Mouse (Mus musculus): ENCODE data around the gene Olfr776. TPM values are rescaled to one million over a fixed set of nuclear protein-coding genes. Genes with fewer than 3 reads are reported as not detected.

Gene Olfr776
- not detected for polyA plus RNA-seq (2014; fragmentation: Illumina TruSeq; extraction: RNeasy Lipid Tissue Mini Kit (QIAGEN cat#74804); ENCODE audit: low read depth, low replicate concordance)

GRCm38 (mm10) chr10:129258827-129259226, at the start of gene Olfr776:
Olfr776 (plus strand) TSS chr10:129259127.

GRCm38 (mm10) chr10:129235904-129236303, 23.0 kb upstream of the Olfr776 start, which contains the start of gene Olfr774:
Olfr774 (plus strand) TSS chr10:129236204.

DNA sequence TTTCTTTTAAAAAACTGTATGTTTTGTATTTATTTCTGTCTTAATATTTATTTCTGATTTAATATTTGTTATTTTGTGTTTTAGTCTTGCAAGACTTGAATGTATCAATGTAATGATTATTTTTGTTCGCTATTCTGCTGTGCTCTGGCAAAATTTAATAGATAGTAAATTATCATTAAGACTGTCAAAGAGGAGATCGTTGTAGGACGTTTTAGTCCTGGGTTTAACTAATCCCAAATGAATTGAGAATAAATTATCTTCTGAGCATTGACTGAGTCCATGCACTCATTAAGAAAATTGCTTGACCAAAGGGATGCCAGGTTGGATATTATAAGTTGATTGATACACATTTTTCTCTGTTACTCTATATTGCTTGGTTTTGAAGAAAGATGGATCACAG, 10.8 kb upstream of the Olfr776 start, which contains the start of gene Olfr775:
Gene Olfr775, plus strand, starts transcription at position 301 of the 400 bp plus-strand sequence.

DNA sequence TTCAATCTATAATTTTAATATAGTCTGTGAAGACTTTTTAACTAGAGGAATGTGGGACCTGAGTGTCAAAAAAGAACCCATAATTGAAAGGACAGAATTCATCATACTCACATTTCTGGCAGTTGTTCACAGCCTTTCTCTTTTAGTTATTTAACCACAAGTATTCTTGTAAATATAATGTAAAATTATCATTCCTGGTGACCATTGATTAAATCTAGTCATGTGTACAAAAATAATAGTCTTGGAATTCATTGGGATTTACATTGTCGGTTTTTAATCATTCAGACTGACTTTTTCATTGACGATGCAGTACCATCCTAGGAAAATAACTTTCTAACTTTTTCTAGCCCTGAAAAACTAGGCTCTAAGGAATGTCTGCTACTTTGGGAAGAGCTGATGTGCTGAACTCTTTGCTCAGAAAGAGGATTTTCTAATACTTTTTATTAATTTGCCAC, 12.2 kb downstream of the Olfr776 start, which contains the start of gene Olfr777:
Gene Olfr777, minus strand, starts transcription at position 405 of the 455 bp plus-strand sequence.

Other genes with a start within 250 kb of the Olfr776 start
- not detected for gene Olfr763, start 248.3 kb upstream of the Olfr776 start, polyA plus RNA-seq (2014; fragmentation: Illumina TruSeq; extraction: RNeasy Lipid Tissue Mini Kit (QIAGEN cat#74804); ENCODE audit: low read depth, low replicate concordance)
- gene Olfr764-ps1, start 219.2 kb upstream of the Olfr776 start, polyA plus RNA-seq (2014; fragmentation: Illumina TruSeq; extraction: RNeasy Lipid Tissue Mini Kit (QIAGEN cat#74804); ENCODE audit: low read depth, low replicate concordance) = not detected
- not detected for gene Olfr765, start 209.1 kb upstream of the Olfr776 start, polyA plus RNA-seq (2014; fragmentation: Illumina TruSeq; extraction: RNeasy Lipid Tissue Mini Kit (QIAGEN cat#74804); ENCODE audit: low read depth, low replicate concordance)
- gene Olfr766-ps1, start 190.2 kb upstream of the Olfr776 start, polyA plus RNA-seq (2014; fragmentation: Illumina TruSeq; extraction: RNeasy Lipid Tissue Mini Kit (QIAGEN cat#74804); ENCODE audit: low read depth, low replicate concordance) = not detected
- not detected for gene Olfr767, start 176.2 kb upstream of the Olfr776 start, polyA plus RNA-seq (2014; fragmentation: Illumina TruSeq; extraction: RNeasy Lipid Tissue Mini Kit (QIAGEN cat#74804); ENCODE audit: low read depth, low replicate concordance)
- not detected for gene Olfr768, start 159.8 kb upstream of the Olfr776 start, polyA plus RNA-seq (2014; fragmentation: Illumina TruSeq; extraction: RNeasy Lipid Tissue Mini Kit (QIAGEN cat#74804); ENCODE audit: low read depth, low replicate concordance)
- gene Olfr769, start 141.3 kb upstream of the Olfr776 start, polyA plus RNA-seq (2014; fragmentation: Illumina TruSeq; extraction: RNeasy Lipid Tissue Mini Kit (QIAGEN cat#74804); ENCODE audit: low read depth, low replicate concordance) = not detected
- gene Olfr770, start 120.1 kb upstream of the Olfr776 start, polyA plus RNA-seq (2014; fragmentation: Illumina TruSeq; extraction: RNeasy Lipid Tissue Mini Kit (QIAGEN cat#74804); ENCODE audit: low read depth, low replicate concordance) = not detected
- not detected for gene Olfr771, start 94.4 kb upstream of the Olfr776 start, polyA plus RNA-seq (2014; fragmentation: Illumina TruSeq; extraction: RNeasy Lipid Tissue Mini Kit (QIAGEN cat#74804); ENCODE audit: low read depth, low replicate concordance)
- gene Olfr772, start 81.2 kb upstream of the Olfr776 start, polyA plus RNA-seq (2014; fragmentation: Illumina TruSeq; extraction: RNeasy Lipid Tissue Mini Kit (QIAGEN cat#74804); ENCODE audit: low read depth, low replicate concordance) = not detected
- not detected for gene Olfr773, start 71.7 kb upstream of the Olfr776 start, polyA plus RNA-seq (2014; fragmentation: Illumina TruSeq; extraction: RNeasy Lipid Tissue Mini Kit (QIAGEN cat#74804); ENCODE audit: low read depth, low replicate concordance)
- gene Olfr774, start 22.9 kb upstream of the Olfr776 start, polyA plus RNA-seq (2014; fragmentation: Illumina TruSeq; extraction: RNeasy Lipid Tissue Mini Kit (QIAGEN cat#74804); ENCODE audit: low read depth, low replicate concordance) = not detected
- gene Olfr775, start 10.7 kb upstream of the Olfr776 start, polyA plus RNA-seq (2014; fragmentation: Illumina TruSeq; extraction: RNeasy Lipid Tissue Mini Kit (QIAGEN cat#74804); ENCODE audit: low read depth, low replicate concordance) = not detected
- gene Olfr777, start 12.4 kb downstream of the Olfr776 start, polyA plus RNA-seq (2014; fragmentation: Illumina TruSeq; extraction: RNeasy Lipid Tissue Mini Kit (QIAGEN cat#74804); ENCODE audit: low read depth, low replicate concordance) = not detected
- not detected for gene Olfr780, start 59.0 kb downstream of the Olfr776 start, polyA plus RNA-seq (2014; fragmentation: Illumina TruSeq; extraction: RNeasy Lipid Tissue Mini Kit (QIAGEN cat#74804); ENCODE audit: low read depth, low replicate concordance)
- not detected for gene Olfr781, start 69.7 kb downstream of the Olfr776 start, polyA plus RNA-seq (2014; fragmentation: Illumina TruSeq; extraction: RNeasy Lipid Tissue Mini Kit (QIAGEN cat#74804); ENCODE audit: low read depth, low replicate concordance)
- gene Olfr782, start 89.7 kb downstream of the Olfr776 start, polyA plus RNA-seq (2014; fragmentation: Illumina TruSeq; extraction: RNeasy Lipid Tissue Mini Kit (QIAGEN cat#74804); ENCODE audit: low read depth, low replicate concordance) = not detected
- gene Olfr784, start 125.0 kb downstream of the Olfr776 start, polyA plus RNA-seq (2014; fragmentation: Illumina TruSeq; extraction: RNeasy Lipid Tissue Mini Kit (QIAGEN cat#74804); ENCODE audit: low read depth, low replicate concordance) = not detected
- not detected for gene Olfr785, start 146.3 kb downstream of the Olfr776 start, polyA plus RNA-seq (2014; fragmentation: Illumina TruSeq; extraction: RNeasy Lipid Tissue Mini Kit (QIAGEN cat#74804); ENCODE audit: low read depth, low replicate concordance)
- not detected for gene Olfr786, start 168.2 kb downstream of the Olfr776 start, polyA plus RNA-seq (2014; fragmentation: Illumina TruSeq; extraction: RNeasy Lipid Tissue Mini Kit (QIAGEN cat#74804); ENCODE audit: low read depth, low replicate concordance)
- not detected for gene Olfr787, start 202.7 kb downstream of the Olfr776 start, polyA plus RNA-seq (2014; fragmentation: Illumina TruSeq; extraction: RNeasy Lipid Tissue Mini Kit (QIAGEN cat#74804); ENCODE audit: low read depth, low replicate concordance)
- not detected for gene Olfr788, start 211.9 kb downstream of the Olfr776 start, polyA plus RNA-seq (2014; fragmentation: Illumina TruSeq; extraction: RNeasy Lipid Tissue Mini Kit (QIAGEN cat#74804); ENCODE audit: low read depth, low replicate concordance)
- not detected for gene Olfr789, start 225.6 kb downstream of the Olfr776 start, polyA plus RNA-seq (2014; fragmentation: Illumina TruSeq; extraction: RNeasy Lipid Tissue Mini Kit (QIAGEN cat#74804); ENCODE audit: low read depth, low replicate concordance)
- gene Olfr790, start 239.4 kb downstream of the Olfr776 start, polyA plus RNA-seq (2014; fragmentation: Illumina TruSeq; extraction: RNeasy Lipid Tissue Mini Kit (QIAGEN cat#74804); ENCODE audit: low read depth, low replicate concordance) = not detected